Mouse (Mus musculus): ENCODE results near the gene Grn. TPM values are rescaled to one million over a fixed set of nuclear protein-coding genes. Genes with fewer than 3 reads are reported as not detected.
"Not testable (repeated sequence)": the region's sequence is repeated elsewhere in the genome, so short reads cannot be mapped to it uniquely, and the experiment has no call there.

Gene Grn
- polyA plus RNA-seq, 1 experiment from 2014 or later = 68.1 TPM

DNA sequence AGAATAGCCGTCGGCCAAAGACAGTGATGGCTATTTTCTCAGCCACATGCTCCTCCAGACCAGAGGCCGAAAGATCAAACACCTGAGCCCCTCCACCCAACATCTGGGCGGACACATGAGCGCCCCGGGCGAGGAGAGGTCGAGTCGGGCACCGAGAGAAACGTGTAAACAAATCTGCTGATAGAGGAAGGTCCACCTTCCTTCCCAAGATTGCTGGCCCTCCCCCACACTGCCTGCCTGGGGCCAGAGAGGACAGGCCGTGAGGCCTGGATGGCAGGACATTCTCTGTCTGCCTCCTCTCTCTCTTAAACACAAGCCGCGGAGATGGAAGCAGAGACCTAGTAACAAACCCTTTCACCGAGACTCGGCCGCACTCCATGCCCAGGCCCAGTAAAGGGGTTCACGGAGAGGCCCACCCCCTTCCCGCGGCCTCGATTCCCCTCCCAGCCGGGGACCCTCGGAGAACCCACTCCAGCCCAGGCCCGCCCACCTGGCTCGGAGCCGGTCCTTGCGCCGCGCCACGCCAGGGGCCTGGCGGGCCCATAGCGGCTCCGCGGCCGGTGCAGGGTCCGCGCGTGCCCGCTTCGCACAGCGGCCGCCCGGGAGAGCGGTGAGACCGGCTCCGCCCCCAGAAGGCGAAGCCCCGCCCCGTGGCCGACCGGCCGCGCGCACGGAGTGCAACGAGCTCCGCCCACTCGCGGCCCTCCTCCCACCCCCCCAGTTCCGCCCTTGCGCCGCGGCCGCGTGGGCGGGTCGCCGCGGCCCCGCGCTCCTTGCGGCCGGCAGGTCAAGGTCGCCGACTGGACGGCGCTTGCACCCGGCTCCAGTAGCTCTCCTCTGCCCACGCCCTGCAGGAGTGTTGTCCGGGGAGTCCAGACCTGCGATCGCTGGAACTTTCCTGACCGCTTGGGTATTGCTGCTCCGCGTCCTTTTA is 22.9 kb upstream of the Grn start:
- Histone ChIP-seq H3K27ac (ENCODE audit: low read depth, low read length) (peak overlapping the region; percentile 98), H3K4me1 (replicated peaks; ENCODE audit: control insufficient read depth, insufficient read depth, low read length) (peaks cover 27% of the 10 kb centered on the region), H3K36me3 (ENCODE audit: control insufficient read depth, insufficient read depth, low read length) (peaks cover 19% of the 10 kb centered on the region), H3K4me2 (peak overlapping the region; percentile 94), H3K27me3 (replicated peaks; ENCODE audit: control insufficient read depth, insufficient read depth, low read length) (peaks cover 1% of the 10 kb centered on the region), H3K9ac (ENCODE audit: low read depth, low read length) (peak overlapping the region; percentile 74), H3K9me3 (ENCODE audit: control insufficient read depth, low read length) (no peaks in the 10 kb centered on the region), H3K4me3 (ENCODE audit: low read depth, low read length) (peak overlapping the region; percentile 67)
- under 1% methylated on average over 85 of the region's 85 CpGs for WGBS
- peak; percentile 71 for ATAC-seq (replicated peaks; ENCODE audit: low FRiP score)
- DNase-seq (ENCODE audit: low spot score) = peak; percentile 91

DNA sequence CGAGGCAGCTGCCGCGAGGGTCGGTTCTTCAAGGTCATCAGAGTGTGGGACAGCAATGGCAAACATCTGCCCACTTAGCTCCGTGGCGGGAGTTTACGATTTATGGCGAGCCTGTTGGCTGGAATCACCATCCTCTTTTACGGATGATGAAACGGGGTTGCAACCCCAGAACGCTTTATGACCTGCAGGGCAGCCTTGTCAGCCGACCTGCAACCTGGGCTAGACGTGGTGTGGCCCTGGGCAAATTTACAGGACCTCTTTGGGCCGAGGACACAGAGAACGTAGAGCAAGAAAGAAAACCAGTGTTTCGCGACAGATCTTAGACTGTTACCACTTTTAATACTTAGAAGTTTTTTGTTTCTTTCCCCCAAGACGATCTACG is 22.3 kb upstream of the Grn start, which contains the start of gene Slc25a39:
Slc25a39 (minus strand) TSS at position 113 of the 382 bp plus-strand sequence.
- DNase-seq (ENCODE audit: low spot score) (no peak), ATAC-seq (replicated peaks; ENCODE audit: low FRiP score) (peak; percentile 34; the same call in 1 of the 2 replicates)
- H3K4me1 ChIP-seq (replicated peaks; ENCODE audit: control insufficient read depth, insufficient read depth, low read length) = peaks cover 27% of the 10 kb centered on the region
- H3K27ac ChIP-seq (ENCODE audit: low read depth, low read length) = peak within 1 kb of the TSS; percentile 98
- peak within 1 kb of the TSS; percentile 74 for H3K9ac ChIP-seq (ENCODE audit: low read depth, low read length)
- peak within 1 kb of the TSS; percentile 67 for H3K4me3 ChIP-seq (ENCODE audit: low read depth, low read length)
- no peaks in the 10 kb centered on the region for H3K9me3 ChIP-seq (ENCODE audit: control insufficient read depth, low read length)
- H3K36me3 ChIP-seq (ENCODE audit: control insufficient read depth, insufficient read depth, low read length) = peaks cover 19% of the 10 kb centered on the region
- H3K27me3 ChIP-seq (replicated peaks; ENCODE audit: control insufficient read depth, insufficient read depth, low read length) = no peaks in the 10 kb centered on the region
- peak within 1 kb of the TSS; percentile 94 for H3K4me2 ChIP-seq
- WGBS = under 1% methylated on average over 19 of the region's 19 CpGs

DNA sequence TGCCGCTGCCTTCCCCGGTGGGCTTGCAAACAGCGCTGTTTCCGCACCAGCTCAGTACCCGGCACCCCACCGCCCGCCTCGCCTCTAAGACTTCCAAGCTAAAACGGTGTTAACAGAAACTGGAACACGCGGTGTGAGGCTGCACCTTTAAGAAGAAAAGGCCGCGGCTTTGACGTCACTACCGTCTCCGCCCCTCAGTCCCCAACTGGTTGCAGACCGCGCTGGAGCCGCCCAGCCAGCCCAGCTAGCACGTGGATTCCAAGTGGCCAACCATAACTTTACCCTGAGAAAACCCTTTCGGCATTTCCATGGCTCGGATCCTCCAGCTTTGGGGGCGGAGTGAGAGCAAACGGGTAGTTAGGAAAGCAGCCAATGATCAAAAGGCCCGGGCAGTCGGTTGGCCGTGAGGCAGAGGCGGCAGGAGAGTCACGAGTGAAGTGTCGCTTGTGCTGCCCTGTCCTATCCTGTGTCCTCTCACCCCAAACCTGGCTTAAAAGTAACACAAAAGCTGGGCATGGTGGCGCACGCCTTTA is 21.7 kb upstream of the Grn start:
- Histone ChIP-seq H3K36me3 (ENCODE audit: control insufficient read depth, insufficient read depth, low read length) (peaks cover 13% of the 10 kb centered on the region), H3K27me3 (replicated peaks; ENCODE audit: control insufficient read depth, insufficient read depth, low read length) (no peaks in the 10 kb centered on the region), H3K9ac (ENCODE audit: low read depth, low read length) (peak overlapping the region; percentile 74), H3K4me2 (peak overlapping the region; percentile 94), H3K4me3 (ENCODE audit: low read depth, low read length) (peak overlapping the region; percentile 67), H3K27ac (ENCODE audit: low read depth, low read length) (peak overlapping the region; percentile 98), H3K9me3 (ENCODE audit: control insufficient read depth, low read length) (no peaks in the 10 kb centered on the region), H3K4me1 (replicated peaks; ENCODE audit: control insufficient read depth, insufficient read depth, low read length) (peaks cover 27% of the 10 kb centered on the region)
- DNase-seq (ENCODE audit: low spot score) = peak; percentile 97
- ATAC-seq (replicated peaks; ENCODE audit: low FRiP score) = peak; percentile 85
- WGBS = under 1% methylated on average over 32 of the region's 32 CpGs

DNA sequence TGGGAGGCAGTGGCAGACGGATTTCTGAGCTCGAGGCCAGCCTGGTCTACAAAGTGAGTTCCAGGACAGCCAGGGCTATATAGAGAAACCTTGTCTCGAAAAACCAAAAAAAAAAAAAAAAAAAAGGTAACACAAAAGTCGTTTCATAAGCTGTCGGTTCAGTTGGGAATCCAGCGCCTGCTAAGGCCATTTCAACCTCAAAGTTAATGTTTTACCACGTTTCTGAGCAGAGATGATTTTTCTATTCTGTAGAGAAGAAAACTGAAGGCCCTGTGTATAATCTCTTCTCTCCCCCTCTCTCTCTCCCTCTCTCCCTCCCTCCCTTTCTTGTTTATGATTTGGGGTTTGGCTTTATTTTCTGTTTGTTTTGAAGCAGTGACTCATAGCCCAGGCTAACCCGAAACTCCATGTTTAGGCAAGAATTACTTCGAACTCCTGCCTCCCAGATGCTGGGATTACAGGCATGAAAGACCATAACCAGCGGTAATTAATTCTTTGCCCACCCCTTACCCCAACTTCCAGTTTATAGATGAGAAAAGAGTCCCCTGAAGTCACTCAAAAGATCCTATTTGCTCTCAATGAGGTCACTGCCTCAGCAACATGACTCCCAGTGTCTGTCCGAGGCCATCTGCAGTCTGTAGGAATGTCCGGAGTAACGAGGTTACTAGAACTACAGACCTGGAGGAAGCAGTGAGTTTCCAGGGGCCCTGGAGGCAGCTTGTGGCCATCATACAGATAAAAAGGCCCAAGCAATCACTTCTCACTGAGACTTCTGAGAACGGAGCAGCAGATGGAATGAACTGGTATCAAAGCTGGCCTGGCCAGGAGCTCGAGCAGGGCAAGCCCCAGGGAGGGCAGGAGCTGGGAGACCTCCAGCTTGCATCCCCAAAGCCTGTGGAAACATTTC is 21.0 kb upstream of the Grn start:
- 37% methylated on average over 15 of the region's 15 CpGs for WGBS
- Histone ChIP-seq H3K4me3 (ENCODE audit: low read depth, low read length) (peak overlapping the region; percentile 67), H3K9ac (ENCODE audit: low read depth, low read length) (peak overlapping the region; percentile 74), H3K36me3 (ENCODE audit: control insufficient read depth, insufficient read depth, low read length) (peaks cover 8% of the 10 kb centered on the region; the same call in 1 of the 2 replicates), H3K27me3 (replicated peaks; ENCODE audit: control insufficient read depth, insufficient read depth, low read length) (no peaks in the 10 kb centered on the region), H3K27ac (ENCODE audit: low read depth, low read length) (peak overlapping the region; percentile 98), H3K9me3 (ENCODE audit: control insufficient read depth, low read length) (no peaks in the 10 kb centered on the region), H3K4me1 (replicated peaks; ENCODE audit: control insufficient read depth, insufficient read depth, low read length) (peaks cover 27% of the 10 kb centered on the region), H3K4me2 (peak overlapping the region; percentile 94)
- ATAC-seq (replicated peaks; ENCODE audit: low FRiP score) (no peak), DNase-seq (ENCODE audit: low spot score) (peak; percentile 35)

DNA sequence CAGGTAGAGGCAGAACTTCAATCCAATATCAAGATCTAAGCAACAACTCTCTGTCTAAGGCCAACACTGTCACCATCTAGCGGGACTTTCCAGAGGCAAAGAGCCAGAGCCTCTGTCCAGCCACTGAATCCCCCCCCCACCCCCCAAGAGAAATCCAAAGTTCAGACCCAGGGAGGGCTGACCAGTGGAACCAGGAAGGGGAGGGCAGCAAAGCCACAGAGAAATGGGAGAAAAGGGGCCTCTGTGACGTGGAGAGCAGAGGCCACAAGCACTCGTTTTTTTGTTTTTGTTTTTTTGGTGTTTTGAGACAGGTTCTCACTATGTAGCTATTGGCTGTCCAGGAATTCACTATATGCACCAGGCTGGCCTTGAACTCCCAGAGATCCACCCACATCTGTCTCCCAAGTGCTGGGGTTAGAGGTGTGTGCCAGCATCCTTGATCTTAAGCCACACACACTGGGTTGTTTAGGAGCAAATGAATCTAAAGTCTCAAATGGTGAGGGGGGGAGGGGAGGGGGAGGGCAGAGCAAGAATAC is 20.3 kb upstream of the Grn start:
- 74% methylated on average over 3 of the region's 3 CpGs for WGBS
- Histone ChIP-seq H3K27ac (ENCODE audit: low read depth, low read length) (peak overlapping the region; percentile 98), H3K27me3 (replicated peaks; ENCODE audit: control insufficient read depth, insufficient read depth, low read length) (no peaks in the 10 kb centered on the region), H3K4me2 (0 out of 2 replicates have a peak overlapping the region, but pooled peaks have one; percentile 94), H3K9me3 (ENCODE audit: control insufficient read depth, low read length) (no peaks in the 10 kb centered on the region), H3K9ac (ENCODE audit: low read depth, low read length) (peak overlapping the region; percentile 74; the same call in 1 of the 2 replicates), H3K4me1 (replicated peaks; ENCODE audit: control insufficient read depth, insufficient read depth, low read length) (peaks cover 22% of the 10 kb centered on the region), H3K36me3 (ENCODE audit: control insufficient read depth, insufficient read depth, low read length) (peaks cover under 1% of the 10 kb centered on the region; the same call in 1 of the 2 replicates), H3K4me3 (ENCODE audit: low read depth, low read length) (no peak overlapping the region)
- DNase-seq (ENCODE audit: low spot score) = peak; percentile 31
- no peak for ATAC-seq (replicated peaks; ENCODE audit: low FRiP score)

DNA sequence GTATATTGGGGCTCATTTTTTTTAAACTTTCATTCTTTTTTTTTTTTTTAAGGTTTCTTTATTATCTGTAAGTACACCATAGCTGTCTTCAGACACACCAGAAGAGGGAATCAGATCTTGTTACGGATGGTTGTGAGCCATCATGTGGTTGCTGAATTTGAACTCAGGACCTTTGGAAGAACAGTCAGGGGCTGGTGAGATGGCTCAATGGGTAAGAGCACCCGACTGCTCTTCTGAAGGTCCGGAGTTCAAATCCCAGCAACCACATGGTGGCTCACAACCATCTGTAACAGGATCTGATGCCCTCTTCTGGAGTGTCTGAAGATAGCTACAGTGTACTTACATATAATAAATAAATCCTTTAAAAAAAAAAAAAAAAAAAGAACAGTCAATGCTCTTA is 19.8 kb upstream of the Grn start:
- not testable (repeated sequence) for H3K9me3 ChIP-seq (ENCODE audit: control insufficient read depth, low read length); ATAC-seq (replicated peaks; ENCODE audit: low FRiP score); H3K9ac ChIP-seq (ENCODE audit: low read depth, low read length); H3K36me3 ChIP-seq (ENCODE audit: control insufficient read depth, insufficient read depth, low read length); H3K4me3 ChIP-seq (ENCODE audit: low read depth, low read length); H3K27ac ChIP-seq (ENCODE audit: low read depth, low read length); H3K27me3 ChIP-seq (replicated peaks; ENCODE audit: control insufficient read depth, insufficient read depth, low read length); DNase-seq (ENCODE audit: low spot score); H3K4me2 ChIP-seq
- WGBS = 84% methylated on average over 3 of the region's 3 CpGs
- peaks cover 19% of the 10 kb centered on the region for H3K4me1 ChIP-seq (replicated peaks; ENCODE audit: control insufficient read depth, insufficient read depth, low read length)

DNA sequence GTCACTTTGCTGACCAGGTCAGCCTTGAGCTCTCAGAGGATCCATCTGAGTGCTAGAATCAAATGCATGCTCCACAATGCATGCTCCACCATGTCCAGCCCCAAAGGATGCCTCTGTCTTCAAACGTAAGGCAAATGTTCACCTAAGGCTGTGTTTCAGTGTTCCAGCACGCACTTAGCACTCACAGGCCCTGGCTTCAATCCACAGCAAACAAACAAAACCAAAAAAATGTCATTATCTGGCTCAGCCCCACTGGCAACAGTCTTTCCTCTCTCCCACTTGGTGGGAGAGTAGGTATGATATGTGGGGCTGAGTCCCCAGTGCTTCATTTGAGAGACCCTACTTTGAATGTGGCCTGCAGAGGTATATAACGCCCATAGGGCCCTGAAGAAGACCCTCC is 19.1 kb upstream of the Grn start:
- no peak overlapping the region for H3K4me2 ChIP-seq

DNA sequence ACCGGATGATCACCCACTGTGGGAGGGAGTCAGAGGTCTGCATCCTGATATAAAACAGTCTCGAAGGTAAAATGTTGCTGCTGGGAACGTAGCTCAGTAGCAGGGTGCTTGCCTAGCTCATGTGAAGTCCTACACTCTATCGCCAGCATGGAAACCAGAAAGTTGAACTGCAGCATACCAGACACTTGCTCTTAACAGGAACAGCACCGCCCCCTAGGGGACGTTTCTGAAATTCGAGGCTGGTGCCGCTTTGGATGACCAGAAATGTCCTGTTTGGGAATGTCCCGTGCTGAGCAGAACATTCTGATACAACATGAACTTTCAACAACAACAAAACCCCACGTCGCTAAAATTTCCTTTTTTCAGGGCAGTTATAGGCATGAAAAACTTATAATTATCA is 18.4 kb upstream of the Grn start:
- H3K9ac ChIP-seq (ENCODE audit: low read depth, low read length) = no peak overlapping the region
- no peak overlapping the region for H3K4me2 ChIP-seq
- 7% methylated on average over 11 of the region's 11 CpGs for WGBS

More for the DNA sequence above, 19.1 kb upstream of the Grn start:
- no peak overlapping the region; the same call in 1 of the 2 replicates for H3K9ac ChIP-seq (ENCODE audit: low read depth, low read length)
- H3K4me1 ChIP-seq (replicated peaks; ENCODE audit: control insufficient read depth, insufficient read depth, low read length) = peaks cover 16% of the 10 kb centered on the region
- H3K36me3 ChIP-seq (ENCODE audit: control insufficient read depth, insufficient read depth, low read length) = no peaks in the 10 kb centered on the region
- no peaks in the 10 kb centered on the region for H3K9me3 ChIP-seq (ENCODE audit: control insufficient read depth, low read length)
- DNase-seq (ENCODE audit: low spot score) (no peak), ATAC-seq (replicated peaks; ENCODE audit: low FRiP score) (no peak)
- WGBS = 79% methylated on average over 3 of the region's 3 CpGs
- H3K27me3 ChIP-seq (replicated peaks; ENCODE audit: control insufficient read depth, insufficient read depth, low read length) = no peaks in the 10 kb centered on the region
- no peak overlapping the region for H3K27ac ChIP-seq (ENCODE audit: low read depth, low read length)
- no peak overlapping the region for H3K4me3 ChIP-seq (ENCODE audit: low read depth, low read length)

More for the DNA sequence above, 18.4 kb upstream of the Grn start:
- Histone ChIP-seq H3K27me3 (replicated peaks; ENCODE audit: control insufficient read depth, insufficient read depth, low read length) (no peaks in the 10 kb centered on the region), H3K4me1 (replicated peaks; ENCODE audit: control insufficient read depth, insufficient read depth, low read length) (peaks cover 13% of the 10 kb centered on the region), H3K4me3 (ENCODE audit: low read depth, low read length) (no peak overlapping the region), H3K27ac (ENCODE audit: low read depth, low read length) (no peak overlapping the region), H3K9me3 (ENCODE audit: control insufficient read depth, low read length) (no peaks in the 10 kb centered on the region), H3K36me3 (ENCODE audit: control insufficient read depth, insufficient read depth, low read length) (no peaks in the 10 kb centered on the region)
- peak; percentile 83 for DNase-seq (ENCODE audit: low spot score)
- ATAC-seq (replicated peaks; ENCODE audit: low FRiP score) = 0 out of 2 replicates have a peak, but pooled peaks have one; percentile 10
